Mouse (Mus musculus): ENCODE measurements around the gene Klhl29. TPM values are rescaled to one million over a fixed set of nuclear protein-coding genes. Genes with fewer than 3 reads are reported as not detected.

Klhl29 gene
- polyA plus RNA-seq, 1 experiment from 2014 or later = 4.0 TPM

DNA sequence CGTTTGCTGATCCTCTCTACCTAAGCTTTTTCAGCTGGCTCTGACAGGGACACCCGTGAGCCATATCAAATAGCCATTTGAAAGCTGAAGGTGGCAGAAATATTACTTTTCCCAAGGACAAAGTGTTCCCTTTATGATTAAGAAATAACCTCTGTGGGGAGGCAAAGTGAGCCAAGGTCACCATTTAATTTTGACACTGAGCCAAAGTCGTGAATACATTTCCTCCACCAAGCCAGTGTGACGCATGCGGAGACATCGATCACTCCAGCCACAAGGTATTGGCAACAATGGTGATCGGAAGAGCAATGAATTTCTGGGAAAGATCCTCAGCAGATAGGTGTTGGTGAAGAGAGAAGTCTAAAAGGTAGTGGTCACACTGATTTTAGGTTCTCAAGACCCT, 83.2 kb downstream of the Klhl29 start:
- Histone ChIP-seq H3K4me1 (ENCODE audit: control insufficient read depth, insufficient read depth, low read length) (peaks cover 7% of the 10 kb centered on the region), H3K4me2 (ENCODE audit: low read length) (no peak overlapping the region), H3K27me3 (ENCODE audit: control insufficient read depth, insufficient read depth, low read depth, low read length) (no peaks in the 10 kb centered on the region), H3K27ac (ENCODE audit: low read length) (no peak overlapping the region), H3K9ac (ENCODE audit: low read depth, low read length) (no peak overlapping the region), H3K9me3 (replicated peaks; ENCODE audit: control insufficient read depth, low read length, poor library complexity, severe bottlenecking) (no peaks in the 10 kb centered on the region), H3K4me3 (ENCODE audit: low read depth, low read length) (no peak overlapping the region), H3K36me3 (ENCODE audit: control insufficient read depth, insufficient read depth, low read length) (no peaks in the 10 kb centered on the region)
- no peak for ATAC-seq
- 90% methylated on average over 7 of the region's 7 CpGs for WGBS

DNA sequence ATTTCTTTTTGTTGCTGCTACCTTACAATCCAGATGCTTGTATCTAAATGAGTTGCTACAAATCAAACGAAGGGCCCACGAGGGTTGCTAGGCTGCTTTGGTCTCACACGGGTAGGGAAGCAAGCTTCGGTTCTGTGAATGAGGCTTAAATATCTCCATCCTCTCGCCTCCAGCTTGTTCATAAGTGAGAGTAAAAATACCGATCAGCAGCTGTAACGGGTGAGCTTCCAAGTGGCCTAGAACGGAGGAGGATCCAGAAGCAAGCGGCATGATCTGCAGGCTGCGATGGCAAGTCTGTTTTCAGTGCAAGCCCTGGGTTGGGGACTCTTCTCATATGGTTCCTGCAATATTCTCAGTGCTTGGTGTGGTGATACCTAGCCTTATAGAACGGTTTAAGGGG, 89.9 kb downstream of the Klhl29 start:
- no peak for ATAC-seq
- H3K27ac ChIP-seq (ENCODE audit: low read length) = no peak overlapping the region; the same call in 1 of the 2 replicates
- no peaks in the 10 kb centered on the region for H3K4me1 ChIP-seq (ENCODE audit: control insufficient read depth, insufficient read depth, low read length)

DNA sequence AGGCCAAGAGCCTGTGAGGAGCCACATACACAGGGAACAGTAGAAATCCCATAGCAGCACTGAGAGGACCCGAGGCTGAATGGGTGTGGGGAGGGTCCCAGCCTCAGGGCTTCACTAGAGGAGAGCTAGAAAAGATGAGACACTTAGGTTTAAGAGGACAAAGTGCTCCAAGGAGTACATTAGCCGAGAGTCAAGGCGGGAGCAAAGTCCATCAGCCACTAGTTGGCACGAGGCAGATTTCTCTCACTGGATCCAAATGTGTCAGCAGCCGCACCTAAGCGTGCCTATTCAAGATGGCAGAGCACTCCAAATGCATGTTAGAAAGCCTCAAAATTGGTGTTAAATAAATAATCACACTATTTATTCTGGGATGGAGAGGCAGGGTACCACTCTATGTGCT, 90.5 kb downstream of the Klhl29 start:
- H3K9ac ChIP-seq (ENCODE audit: low read depth, low read length) = no peak overlapping the region
- H3K4me2 ChIP-seq (ENCODE audit: low read length) = no peak overlapping the region
- no peaks in the 10 kb centered on the region for H3K27me3 ChIP-seq (ENCODE audit: control insufficient read depth, insufficient read depth, low read depth, low read length)
- no peaks in the 10 kb centered on the region for H3K36me3 ChIP-seq (ENCODE audit: control insufficient read depth, insufficient read depth, low read length)
- H3K4me1 ChIP-seq (ENCODE audit: control insufficient read depth, insufficient read depth, low read length) = peaks cover under 1% of the 10 kb centered on the region; the same call in 1 of the 2 replicates
- WGBS = 91% methylated on average over 6 of the region's 6 CpGs
- H3K4me3 ChIP-seq (ENCODE audit: low read depth, low read length) = no peak overlapping the region
- ATAC-seq = no peak
- no peaks in the 10 kb centered on the region for H3K9me3 ChIP-seq (replicated peaks; ENCODE audit: control insufficient read depth, low read length, poor library complexity, severe bottlenecking)
- no peak overlapping the region for H3K27ac ChIP-seq (ENCODE audit: low read length)

More for the DNA sequence above, 89.9 kb downstream of the Klhl29 start:
- WGBS = 82% methylated on average over 11 of the region's 11 CpGs
- H3K36me3 ChIP-seq (ENCODE audit: control insufficient read depth, insufficient read depth, low read length) = no peaks in the 10 kb centered on the region
- no peak overlapping the region for H3K4me2 ChIP-seq (ENCODE audit: low read length)
- no peaks in the 10 kb centered on the region for H3K9me3 ChIP-seq (replicated peaks; ENCODE audit: control insufficient read depth, low read length, poor library complexity, severe bottlenecking)
- no peak overlapping the region for H3K9ac ChIP-seq (ENCODE audit: low read depth, low read length)
- H3K27me3 ChIP-seq (ENCODE audit: control insufficient read depth, insufficient read depth, low read depth, low read length) = no peaks in the 10 kb centered on the region
- H3K4me3 ChIP-seq (ENCODE audit: low read depth, low read length) = no peak overlapping the region

DNA sequence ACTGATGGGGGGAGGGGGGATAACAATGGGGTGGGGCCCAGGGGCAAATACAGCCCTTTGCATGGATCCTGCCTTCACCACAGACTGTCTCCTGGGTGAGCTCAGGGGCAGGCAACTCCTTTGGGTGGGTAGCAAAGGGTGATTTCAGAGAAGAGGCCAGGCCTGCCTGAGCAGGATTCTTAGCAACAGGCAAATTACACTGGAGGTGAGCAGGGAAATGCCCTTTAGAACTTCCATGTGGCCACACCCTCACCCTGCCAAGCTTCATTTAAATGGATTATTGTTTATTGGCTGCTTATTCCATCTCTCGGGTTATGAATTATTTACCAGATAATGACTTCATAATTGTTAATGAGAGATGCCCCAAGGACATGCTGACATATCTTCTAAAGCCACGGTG, 91.8 kb downstream of the Klhl29 start:
- Histone ChIP-seq H3K4me1 (ENCODE audit: control insufficient read depth, insufficient read depth, low read length) (peaks cover 4% of the 10 kb centered on the region; the same call in 1 of the 2 replicates), H3K4me2 (ENCODE audit: low read length) (no peak overlapping the region), H3K4me3 (ENCODE audit: low read depth, low read length) (no peak overlapping the region), H3K9ac (ENCODE audit: low read depth, low read length) (no peak overlapping the region), H3K27ac (ENCODE audit: low read length) (no peak overlapping the region), H3K9me3 (replicated peaks; ENCODE audit: control insufficient read depth, low read length, poor library complexity, severe bottlenecking) (no peaks in the 10 kb centered on the region), H3K27me3 (ENCODE audit: control insufficient read depth, insufficient read depth, low read depth, low read length) (no peaks in the 10 kb centered on the region), H3K36me3 (ENCODE audit: control insufficient read depth, insufficient read depth, low read length) (no peaks in the 10 kb centered on the region)
- no peak for ATAC-seq
- 62% methylated on average over 2 of the region's 2 CpGs for WGBS

DNA sequence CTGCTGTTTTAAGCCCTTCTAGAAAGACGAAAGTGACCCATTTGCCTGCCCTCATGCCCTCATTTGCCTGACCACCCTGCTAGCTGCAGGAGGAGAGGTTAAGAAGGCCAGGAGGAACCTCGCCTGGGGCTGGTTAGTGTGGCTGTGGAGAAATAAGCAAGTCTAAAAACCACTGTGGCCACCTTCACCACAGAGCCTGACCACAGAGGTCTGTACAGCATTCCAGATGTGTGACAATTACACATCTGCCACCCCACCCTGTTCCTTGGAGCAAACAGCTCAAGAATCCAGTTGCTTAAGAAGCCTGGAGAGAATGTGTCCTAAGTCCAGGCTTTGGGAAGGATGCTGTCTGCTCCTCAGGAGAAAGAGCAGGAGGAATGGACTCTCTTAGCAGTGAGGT, 92.9 kb downstream of the Klhl29 start:
- 69% methylated on average over 2 of the region's 2 CpGs for WGBS
- no peak overlapping the region for H3K27ac ChIP-seq (ENCODE audit: low read length)
- no peak overlapping the region for H3K9ac ChIP-seq (ENCODE audit: low read depth, low read length)
- no peaks in the 10 kb centered on the region for H3K27me3 ChIP-seq (ENCODE audit: control insufficient read depth, insufficient read depth, low read depth, low read length)
- no peak overlapping the region for H3K4me3 ChIP-seq (ENCODE audit: low read depth, low read length)
- peaks cover 4% of the 10 kb centered on the region; the same call in 1 of the 2 replicates for H3K4me1 ChIP-seq (ENCODE audit: control insufficient read depth, insufficient read depth, low read length)
- no peak for ATAC-seq
- no peak overlapping the region for H3K4me2 ChIP-seq (ENCODE audit: low read length)
- H3K36me3 ChIP-seq (ENCODE audit: control insufficient read depth, insufficient read depth, low read length) = no peaks in the 10 kb centered on the region
- no peaks in the 10 kb centered on the region for H3K9me3 ChIP-seq (replicated peaks; ENCODE audit: control insufficient read depth, low read length, poor library complexity, severe bottlenecking)

DNA sequence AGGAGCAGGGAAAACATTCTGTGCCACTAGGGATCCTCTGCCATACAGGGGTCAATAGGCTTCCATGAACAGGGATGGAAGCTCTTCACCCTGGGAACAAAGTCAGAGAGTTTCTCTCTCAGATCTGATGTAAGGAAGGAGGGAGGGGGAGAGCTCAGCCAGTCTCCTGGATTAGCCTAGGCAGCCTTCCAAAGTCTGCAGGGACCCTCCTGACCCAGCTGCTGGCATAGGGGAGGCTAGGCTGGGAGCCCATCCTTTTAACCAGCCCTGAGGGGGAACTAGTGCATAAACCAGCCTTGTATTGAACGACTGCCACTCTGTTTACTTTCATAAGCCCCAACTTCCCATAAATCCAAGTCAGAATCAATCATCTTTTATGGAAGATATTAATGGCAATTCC, 95.6 kb downstream of the Klhl29 start:
- no peak overlapping the region for H3K4me2 ChIP-seq (ENCODE audit: low read length)
- no peak overlapping the region for H3K4me3 ChIP-seq (ENCODE audit: low read depth, low read length)
- peaks cover 15% of the 10 kb centered on the region for H3K4me1 ChIP-seq (ENCODE audit: control insufficient read depth, insufficient read depth, low read length)
- H3K9ac ChIP-seq (ENCODE audit: low read depth, low read length) = no peak overlapping the region
- no peak for ATAC-seq
- no peaks in the 10 kb centered on the region for H3K9me3 ChIP-seq (replicated peaks; ENCODE audit: control insufficient read depth, low read length, poor library complexity, severe bottlenecking)
- 39% methylated on average over 1 of the region's 1 CpGs for WGBS
- no peaks in the 10 kb centered on the region for H3K27me3 ChIP-seq (ENCODE audit: control insufficient read depth, insufficient read depth, low read depth, low read length)
- no peaks in the 10 kb centered on the region for H3K36me3 ChIP-seq (ENCODE audit: control insufficient read depth, insufficient read depth, low read length)
- H3K27ac ChIP-seq (ENCODE audit: low read length) = no peak overlapping the region

DNA sequence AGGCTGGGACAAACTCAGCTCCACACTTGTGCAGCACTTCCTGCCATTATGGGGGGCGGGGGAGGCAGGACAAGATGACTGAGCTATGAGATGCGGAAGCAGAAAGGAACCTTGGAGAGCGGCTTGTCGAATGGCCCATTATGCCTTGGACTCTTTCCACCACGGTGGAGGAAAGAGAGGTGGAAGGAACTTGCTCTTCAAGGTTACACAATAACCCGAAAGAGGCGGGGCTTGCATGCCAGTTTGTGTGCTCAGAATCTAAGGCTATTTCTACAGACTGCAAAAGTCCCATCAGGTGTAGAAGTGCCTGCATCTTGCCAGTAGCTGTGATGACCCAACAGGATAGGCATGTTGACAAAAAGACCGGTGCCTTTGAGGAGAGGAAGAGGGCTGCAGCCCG, 98.5 kb downstream of the Klhl29 start:
- Histone ChIP-seq H3K4me2 (ENCODE audit: low read length) (no peak overlapping the region), H3K4me1 (ENCODE audit: control insufficient read depth, insufficient read depth, low read length) (peaks cover 20% of the 10 kb centered on the region), H3K9me3 (replicated peaks; ENCODE audit: control insufficient read depth, low read length, poor library complexity, severe bottlenecking) (no peaks in the 10 kb centered on the region), H3K36me3 (ENCODE audit: control insufficient read depth, insufficient read depth, low read length) (no peaks in the 10 kb centered on the region), H3K27me3 (ENCODE audit: control insufficient read depth, insufficient read depth, low read depth, low read length) (no peaks in the 10 kb centered on the region), H3K4me3 (ENCODE audit: low read depth, low read length) (no peak overlapping the region), H3K9ac (ENCODE audit: low read depth, low read length) (no peak overlapping the region), H3K27ac (ENCODE audit: low read length) (no peak overlapping the region)
- WGBS = 89% methylated on average over 9 of the region's 9 CpGs
- ATAC-seq = no peak

DNA sequence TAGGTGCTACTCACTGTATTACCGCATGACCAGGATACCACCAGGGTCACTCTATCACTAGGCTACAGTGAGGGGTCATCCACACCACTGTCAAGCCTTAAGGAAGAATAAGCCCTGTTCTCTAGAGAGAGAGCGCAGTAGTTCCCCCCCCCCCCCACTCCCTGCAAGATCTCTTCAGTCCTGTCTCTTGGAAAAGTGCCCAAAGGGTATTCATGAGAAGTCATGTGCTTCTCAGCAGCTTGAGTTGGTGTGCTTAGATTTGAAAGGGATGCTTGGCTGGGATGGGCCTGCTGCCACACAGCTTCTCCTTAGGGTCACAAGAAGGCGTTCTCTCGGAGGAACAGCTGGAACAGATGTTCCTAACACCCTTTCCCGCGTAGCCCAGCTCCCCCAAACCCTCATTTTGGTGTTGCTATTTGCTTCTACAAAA, 100.0 kb downstream of the Klhl29 start:
- Histone ChIP-seq H3K36me3 (ENCODE audit: control insufficient read depth, insufficient read depth, low read length) (no peaks in the 10 kb centered on the region), H3K4me3 (ENCODE audit: low read depth, low read length) (no peak overlapping the region), H3K4me1 (ENCODE audit: control insufficient read depth, insufficient read depth, low read length) (peaks cover 20% of the 10 kb centered on the region), H3K9me3 (replicated peaks; ENCODE audit: control insufficient read depth, low read length, poor library complexity, severe bottlenecking) (no peaks in the 10 kb centered on the region), H3K27me3 (ENCODE audit: control insufficient read depth, insufficient read depth, low read depth, low read length) (no peaks in the 10 kb centered on the region), H3K9ac (ENCODE audit: low read depth, low read length) (no peak overlapping the region), H3K27ac (ENCODE audit: low read length) (peak overlapping the region; percentile 7; the same call in 1 of the 2 replicates), H3K4me2 (ENCODE audit: low read length) (no peak overlapping the region)
- peak; percentile 27 for ATAC-seq
- WGBS = 50% methylated on average over 6 of the region's 6 CpGs

DNA sequence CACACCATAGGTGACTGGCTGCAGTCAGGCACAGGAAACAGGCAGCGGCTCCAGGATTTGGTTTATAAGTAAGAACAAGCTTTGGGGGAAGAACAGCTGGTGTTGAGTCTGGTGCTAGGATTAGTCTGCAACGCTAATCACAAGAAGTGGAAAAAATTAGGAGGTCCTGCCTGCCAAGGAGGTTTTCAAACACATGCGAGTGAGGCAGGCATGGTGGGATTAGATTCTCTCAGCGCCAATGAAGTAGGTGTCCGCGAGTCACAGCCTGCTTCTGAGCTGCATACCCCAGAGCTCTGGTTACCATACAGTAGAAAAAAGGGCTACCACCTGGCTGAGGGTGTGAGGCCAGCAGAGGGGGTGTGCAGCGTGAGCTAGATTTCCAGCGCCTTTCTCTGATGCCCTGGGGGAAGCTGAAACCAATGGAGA, 101.0 kb downstream of the Klhl29 start:
- Histone ChIP-seq H3K9ac (ENCODE audit: low read depth, low read length) (no peak overlapping the region), H3K36me3 (ENCODE audit: control insufficient read depth, insufficient read depth, low read length) (no peaks in the 10 kb centered on the region), H3K27me3 (ENCODE audit: control insufficient read depth, insufficient read depth, low read depth, low read length) (no peaks in the 10 kb centered on the region), H3K4me3 (ENCODE audit: low read depth, low read length) (no peak overlapping the region), H3K4me2 (ENCODE audit: low read length) (no peak overlapping the region), H3K4me1 (ENCODE audit: control insufficient read depth, insufficient read depth, low read length) (peaks cover 24% of the 10 kb centered on the region), H3K27ac (ENCODE audit: low read length) (peak overlapping the region; percentile 22; the same call in 1 of the 2 replicates), H3K9me3 (replicated peaks; ENCODE audit: control insufficient read depth, low read length, poor library complexity, severe bottlenecking) (no peaks in the 10 kb centered on the region)
- peak; percentile 12; the same call in 1 of the 2 replicates for ATAC-seq
- 31% methylated on average over 8 of the region's 8 CpGs for WGBS
